Mouse (Mus musculus): ENCODE data around the gene Polr3b. TPM values are rescaled to one million over a fixed set of nuclear protein-coding genes. Genes with fewer than 3 reads are reported as not detected.
A peak's percentile ranks its signal among the peaks of the same experiment; 100 is the strongest.

The Polr3b gene
- polyA plus RNA-seq, 2 experiments: 10.6 to 13.5 TPM

DNA sequence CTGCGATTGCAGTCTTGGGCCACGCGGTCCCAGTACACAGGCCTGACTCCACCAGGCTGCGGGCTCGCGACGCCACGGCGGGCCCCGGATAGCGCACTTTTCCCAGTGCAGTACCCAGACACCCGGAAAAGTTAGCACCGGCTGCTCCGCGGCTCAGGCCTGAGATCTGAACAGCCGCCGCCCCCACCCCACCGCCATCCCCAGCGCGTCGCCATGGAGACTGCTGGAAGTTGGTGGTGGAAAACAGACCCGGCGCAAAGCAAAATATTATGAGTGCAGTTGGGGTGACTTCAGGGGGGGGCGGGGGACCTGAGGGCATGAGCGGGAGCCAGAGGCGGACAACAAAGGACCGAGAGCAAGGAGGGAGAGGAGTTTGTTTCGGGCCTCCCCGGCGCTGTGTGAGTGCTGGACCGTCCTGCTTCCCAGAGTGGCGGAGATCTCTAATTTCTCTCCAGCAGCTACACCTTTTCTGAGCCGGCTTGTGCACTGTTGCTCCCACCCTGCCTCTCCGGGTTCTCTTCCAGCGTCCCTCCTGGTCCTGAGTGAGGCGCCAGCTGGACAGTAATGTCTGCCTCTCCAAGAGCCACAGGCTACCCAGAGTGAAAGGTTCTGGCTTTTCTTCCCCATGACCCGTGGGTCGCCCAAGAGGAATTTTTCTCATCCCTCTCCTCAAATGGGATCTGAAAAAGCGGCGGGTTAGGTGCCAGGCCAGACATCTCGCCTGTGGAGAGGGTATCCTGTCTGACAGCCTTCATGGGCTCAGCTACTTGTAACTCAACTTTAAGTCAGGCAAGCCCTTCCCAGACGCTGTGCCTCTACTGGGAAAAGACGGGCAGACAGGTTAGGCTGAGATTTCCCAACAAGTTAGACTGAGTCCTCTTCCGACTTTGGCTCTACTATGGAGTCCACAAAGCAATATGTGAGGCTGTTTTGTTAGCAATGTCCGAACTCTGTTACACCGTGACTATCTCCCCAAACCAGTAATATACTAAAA is 138.3 kb downstream of the Polr3b start:
- peak; percentile 64 for ATAC-seq (ENCODE audit: low FRiP score, low read depth)
- 6% methylated on average over 45 of the region's 46 CpGs for WGBS

DNA sequence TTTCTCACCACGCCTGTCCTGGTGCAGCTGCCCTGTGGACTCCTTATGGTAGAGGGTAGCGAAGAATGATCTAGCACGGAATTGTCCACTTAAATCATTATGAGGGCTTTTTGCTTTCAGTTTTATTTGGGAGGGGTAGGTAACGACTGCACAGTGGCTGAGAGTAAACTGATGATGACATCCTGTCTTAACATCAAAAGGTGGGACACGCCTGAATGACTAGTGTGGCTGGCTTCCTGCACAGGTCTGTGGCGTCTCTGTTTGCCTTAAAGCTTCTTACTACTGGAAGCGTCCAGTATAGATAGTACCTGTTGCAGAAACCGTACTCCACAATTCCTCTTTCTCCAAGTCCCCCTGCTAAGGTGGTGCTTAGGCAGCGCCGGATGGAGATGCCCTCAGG is 146.7 kb downstream of the Polr3b start:
- H3K4me3 ChIP-seq (replicated peaks; ENCODE audit: low read length): no peak overlapping the region
- H3K9ac ChIP-seq (ENCODE audit: low read depth, low read length, severe bottlenecking): no peak overlapping the region
- H3K36me3 ChIP-seq (ENCODE audit: control insufficient read depth, insufficient read depth, low read length): no peaks in the 10 kb centered on the region
- no peaks in the 10 kb centered on the region; the same call in 1 of the 2 replicates for H3K27me3 ChIP-seq (ENCODE audit: control insufficient read depth, insufficient read depth, low read length)
- TF ChIP-seq POLR2A (IDR thresholded peaks at IDR 0.05; ENCODE audit: borderline replicate concordance, extremely low read depth, insufficient read depth, insufficient read length): no peak
- DNase-seq (ENCODE audit: low spot score) (no peak), ATAC-seq (ENCODE audit: low FRiP score, low read depth) (no peak)
- H3K9me3 ChIP-seq (ENCODE audit: control insufficient read depth, low read length): no peaks in the 10 kb centered on the region
- H3K27ac ChIP-seq (replicated peaks; ENCODE audit: low read depth, low read length): no peak overlapping the region
- H3K4me2 ChIP-seq (replicated peaks; ENCODE audit: low read depth, low read length, severe bottlenecking): no peak overlapping the region
- 71% methylated on average over 10 of the region's 10 CpGs for WGBS
- H3K4me1 ChIP-seq (ENCODE audit: control insufficient read depth, insufficient read depth, low read length): no peaks in the 10 kb centered on the region

More for the DNA sequence above, 138.3 kb downstream of the Polr3b start:
- Histone ChIP-seq H3K36me3 (ENCODE audit: control insufficient read depth, insufficient read depth, low read length) (no peaks in the 10 kb centered on the region), H3K9me3 (ENCODE audit: control insufficient read depth, low read length) (no peaks in the 10 kb centered on the region), H3K4me1 (ENCODE audit: control insufficient read depth, insufficient read depth, low read length) (peaks cover 13% of the 10 kb centered on the region), H3K27me3 (ENCODE audit: control insufficient read depth, insufficient read depth, low read length) (peaks cover 69% of the 10 kb centered on the region), H3K27ac (replicated peaks; ENCODE audit: low read depth, low read length) (no peak overlapping the region), H3K9ac (ENCODE audit: low read depth, low read length, severe bottlenecking) (peak overlapping the region; percentile 31; the same call in 1 of the 2 replicates), H3K4me2 (replicated peaks; ENCODE audit: low read depth, low read length, severe bottlenecking) (peak overlapping the region; percentile 77), H3K4me3 (replicated peaks; ENCODE audit: low read length) (peak overlapping the region; percentile 37)
- no peak for TF ChIP-seq POLR2A (IDR thresholded peaks at IDR 0.05; ENCODE audit: borderline replicate concordance, extremely low read depth, insufficient read depth, insufficient read length)
- DNase-seq (ENCODE audit: low spot score): no peak

DNA sequence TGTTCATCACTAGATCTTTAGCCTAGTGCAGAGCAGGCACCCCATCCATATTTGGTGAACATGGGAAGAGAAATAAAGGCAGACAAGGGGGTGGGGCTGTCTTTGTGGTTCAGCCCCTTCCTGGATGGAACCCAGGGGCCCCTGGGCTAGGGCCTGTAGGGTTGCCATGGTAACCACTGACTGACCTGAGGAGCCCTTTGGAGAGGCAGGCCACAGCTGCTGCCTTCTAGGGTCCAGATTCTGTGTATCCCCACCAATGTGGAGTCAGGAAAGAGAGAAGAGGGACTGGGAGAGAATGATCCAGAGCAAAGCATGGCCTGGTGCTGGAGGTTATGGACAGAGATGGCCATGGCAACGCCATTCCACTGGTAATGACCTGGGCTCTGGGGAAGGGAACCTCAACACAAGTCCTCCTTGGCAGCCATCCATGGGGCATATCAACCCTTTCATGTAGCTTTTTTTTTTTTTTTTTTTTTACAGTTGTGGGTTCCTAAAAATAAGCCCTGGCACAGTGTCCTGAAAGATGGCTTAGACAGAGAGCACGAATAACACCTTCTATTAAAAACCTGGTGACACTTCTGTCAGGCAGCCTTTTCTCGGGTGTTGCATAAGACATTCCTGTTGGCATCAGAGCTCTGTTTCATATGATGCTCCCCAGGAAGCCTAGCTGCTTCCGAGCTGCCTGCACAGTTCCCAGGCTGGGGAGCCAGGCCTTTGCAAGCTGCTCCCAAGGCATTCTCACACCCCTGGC is 150.5 kb downstream of the Polr3b start:
- Histone ChIP-seq H3K36me3 (ENCODE audit: control insufficient read depth, insufficient read depth, low read length) (no peaks in the 10 kb centered on the region), H3K4me1 (ENCODE audit: control insufficient read depth, insufficient read depth, low read length) (no peaks in the 10 kb centered on the region), H3K9me3 (ENCODE audit: control insufficient read depth, low read length) (no peaks in the 10 kb centered on the region), H3K9ac (ENCODE audit: low read depth, low read length, severe bottlenecking) (no peak overlapping the region), H3K4me2 (replicated peaks; ENCODE audit: low read depth, low read length, severe bottlenecking) (no peak overlapping the region), H3K27ac (replicated peaks; ENCODE audit: low read depth, low read length) (no peak overlapping the region), H3K27me3 (ENCODE audit: control insufficient read depth, insufficient read depth, low read length) (no peaks in the 10 kb centered on the region), H3K4me3 (replicated peaks; ENCODE audit: low read length) (no peak overlapping the region)
- WGBS: 76% methylated on average over 4 of the region's 4 CpGs
- DNase-seq (ENCODE audit: low spot score): no peak
- no peak for TF ChIP-seq POLR2A (IDR thresholded peaks at IDR 0.05; ENCODE audit: borderline replicate concordance, extremely low read depth, insufficient read depth, insufficient read length)
- no peak for ATAC-seq (ENCODE audit: low FRiP score, low read depth)

DNA sequence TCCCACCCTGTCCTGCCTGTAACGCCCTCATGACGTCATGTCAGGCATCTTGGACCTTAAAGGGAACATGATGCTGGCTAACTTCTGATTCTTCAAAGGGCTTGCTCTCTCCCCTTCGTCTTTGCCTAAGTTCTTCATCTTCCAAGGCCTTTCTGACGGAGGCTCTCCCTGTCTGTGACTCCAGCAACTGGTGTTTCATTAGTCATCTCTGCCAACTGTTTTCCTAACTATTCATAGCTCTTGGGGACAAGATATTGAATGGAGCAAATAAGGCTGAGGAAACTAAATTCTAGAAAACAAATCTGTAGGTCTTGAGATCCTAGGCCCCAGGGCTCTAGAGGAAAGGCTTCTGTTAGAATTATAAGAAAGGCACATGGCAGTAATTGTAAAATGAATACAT is 151.8 kb downstream of the Polr3b start:
- ATAC-seq (ENCODE audit: low FRiP score, low read depth) (no peak), DNase-seq (ENCODE audit: low spot score) (no peak)
- H3K36me3 ChIP-seq (ENCODE audit: control insufficient read depth, insufficient read depth, low read length): no peaks in the 10 kb centered on the region
- TF ChIP-seq POLR2A (IDR thresholded peaks at IDR 0.05; ENCODE audit: borderline replicate concordance, extremely low read depth, insufficient read depth, insufficient read length): no peak
- no peak overlapping the region for H3K4me3 ChIP-seq (replicated peaks; ENCODE audit: low read length)
- no peak overlapping the region for H3K4me2 ChIP-seq (replicated peaks; ENCODE audit: low read depth, low read length, severe bottlenecking)
- H3K4me1 ChIP-seq (ENCODE audit: control insufficient read depth, insufficient read depth, low read length): no peaks in the 10 kb centered on the region
- no peak overlapping the region for H3K27ac ChIP-seq (replicated peaks; ENCODE audit: low read depth, low read length)
- H3K9ac ChIP-seq (ENCODE audit: low read depth, low read length, severe bottlenecking): no peak overlapping the region
- no peaks in the 10 kb centered on the region for H3K9me3 ChIP-seq (ENCODE audit: control insufficient read depth, low read length)
- WGBS: 81% methylated on average over 4 of the region's 4 CpGs
- H3K27me3 ChIP-seq (ENCODE audit: control insufficient read depth, insufficient read depth, low read length): no peaks in the 10 kb centered on the region

DNA sequence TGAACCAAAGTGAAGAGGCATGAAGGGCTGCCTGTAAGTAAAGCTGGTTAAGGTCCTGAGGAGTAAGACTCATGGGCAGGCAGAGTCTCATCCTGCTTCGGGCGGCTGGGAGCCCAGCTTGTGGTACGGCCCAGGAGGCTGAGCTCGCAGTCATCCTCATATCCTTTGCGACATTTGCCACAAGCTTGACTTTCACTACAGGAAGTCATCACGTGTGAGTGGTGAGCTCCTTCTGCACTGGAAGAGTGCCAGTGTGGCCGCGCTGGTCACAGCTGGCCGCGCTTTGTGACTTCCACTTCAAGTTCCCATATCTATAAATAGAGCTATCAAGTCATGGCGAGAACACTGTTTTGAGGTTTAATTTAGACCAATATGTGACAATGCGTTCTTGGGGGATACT is 152.5 kb downstream of the Polr3b start:
- no peaks in the 10 kb centered on the region for H3K9me3 ChIP-seq (ENCODE audit: control insufficient read depth, low read length)
- H3K27ac ChIP-seq (replicated peaks; ENCODE audit: low read depth, low read length): no peak overlapping the region
- H3K4me1 ChIP-seq (ENCODE audit: control insufficient read depth, insufficient read depth, low read length): no peaks in the 10 kb centered on the region
- no peak overlapping the region for H3K4me2 ChIP-seq (replicated peaks; ENCODE audit: low read depth, low read length, severe bottlenecking)
- no peak for ATAC-seq (ENCODE audit: low FRiP score, low read depth)
- no peaks in the 10 kb centered on the region for H3K27me3 ChIP-seq (ENCODE audit: control insufficient read depth, insufficient read depth, low read length)
- no peak for TF ChIP-seq POLR2A (IDR thresholded peaks at IDR 0.05; ENCODE audit: borderline replicate concordance, extremely low read depth, insufficient read depth, insufficient read length)
- 86% methylated on average over 12 of the region's 12 CpGs for WGBS
- no peak for DNase-seq (ENCODE audit: low spot score)
- no peak overlapping the region for H3K4me3 ChIP-seq (replicated peaks; ENCODE audit: low read length)
- no peaks in the 10 kb centered on the region for H3K36me3 ChIP-seq (ENCODE audit: control insufficient read depth, insufficient read depth, low read length)
- H3K9ac ChIP-seq (ENCODE audit: low read depth, low read length, severe bottlenecking): no peak overlapping the region

Other genes starting within 250 kb of the Polr3b start
- 19.6 and 27.4 TPM in 2 replicates for gene Nuak1, start 181.7 kb upstream of the Polr3b start, polyA plus RNA-seq (2012; rRNA removed)
- gene Nuak1, start 181.7 kb upstream of the Polr3b start, polyA plus RNA-seq (2014; fragmentation: Nextera tagmentation; extraction: Ambion mirVana): 3.3 and 3.7 TPM in 2 replicates
- 143 and 144 TPM in 2 replicates for gene Ckap4, start 88.2 kb upstream of the Polr3b start, polyA plus RNA-seq (2012; rRNA removed)
- gene Ckap4, start 88.2 kb upstream of the Polr3b start, polyA plus RNA-seq (2014; fragmentation: Nextera tagmentation; extraction: Ambion mirVana): 186 and 189 TPM in 2 replicates
- gene Tcp11l2, start 45.7 kb upstream of the Polr3b start, polyA plus RNA-seq (2012; rRNA removed): 15.8 and 27.9 TPM in 2 replicates
- gene Tcp11l2, start 45.7 kb upstream of the Polr3b start, polyA plus RNA-seq (2014; fragmentation: Nextera tagmentation; extraction: Ambion mirVana): 20.0 and 22.9 TPM in 2 replicates
- gene Rfx4, start 133.8 kb downstream of the Polr3b start, polyA plus RNA-seq (2012; rRNA removed): 0.41 TPM in 2 replicates
- gene Rfx4, start 133.8 kb downstream of the Polr3b start, polyA plus RNA-seq (2014; fragmentation: Nextera tagmentation; extraction: Ambion mirVana): 0.12 and 0.15 TPM in 2 replicates